Mouse (Mus musculus): ENCODE results near the gene Pet100. TPM values are rescaled to one million over a fixed set of nuclear protein-coding genes. Genes with fewer than 3 reads are reported as not detected.

Pet100 gene
- polyA plus RNA-seq (2012; rRNA removed): 23.7 and 25.8 TPM in 2 replicates

GRCm38 (mm10) chr8:3621199-3621970 lies at the start of gene Pet100, which contains the start of gene Xab2:
TSS of gene Pet100 (plus strand) at chr8:3621548.
TSS of gene Xab2 (minus strand) at chr8:3621316.

GRCm38 (mm10) chr8:3586993-3587390 lies 34.4 kb upstream of the Pet100 start, which contains the start of gene Camsap3:
TSS of gene Camsap3 (plus strand) at chr8:3587293.

GRCm38 (mm10) chr8:3625445-3625844 lies 4.1 kb downstream of the Pet100 start, which contains the start of gene Pcp2:
TSS of gene Pcp2 (minus strand) at chr8:3625545.

GRCm38 (mm10) chr8:3630647-3631477 lies 9.5 kb downstream of the Pet100 start, which contains the start of gene Stxbp2:
TSS of gene Stxbp2 (plus strand) at chr8:3630955.

GRCm38 (mm10) chr8:3655526-3655925 lies 34.2 kb downstream of the Pet100 start, which contains the start of gene Retn:
TSS of gene Retn (plus strand) at chr8:3655770.

GRCm38 (mm10) chr8:3665507-3665906 lies 44.2 kb downstream of the Pet100 start, which contains the start of gene Mcemp1:
TSS of gene Mcemp1 (plus strand) at chr8:3665754.

GRCm38 (mm10) chr8:3671980-3672491 lies 50.7 kb downstream of the Pet100 start, which contains the start of gene Fcor:
TSS of gene Fcor (minus strand) at chr8:3672362.

Other genes with a start within 250 kb of the Pet100 start
- 5.3 and 6.6 TPM in 2 replicates for gene Arhgef18, start 228.5 kb upstream of the Pet100 start, polyA plus RNA-seq (2012; rRNA removed)
- gene Pex11g, start 153.9 kb upstream of the Pet100 start, polyA plus RNA-seq (2012; rRNA removed): 10.3 and 11.4 TPM in 2 replicates
- gene Tex45, start 150.7 kb upstream of the Pet100 start, polyA plus RNA-seq (2012; rRNA removed): not detected in 2 replicates
- 8.1 and 9.2 TPM in 2 replicates for gene Zfp358, start 128.4 kb upstream of the Pet100 start, polyA plus RNA-seq (2012; rRNA removed)
- 33.2 and 36.6 TPM in 2 replicates for gene Mcoln1, start 121.1 kb upstream of the Pet100 start, polyA plus RNA-seq (2012; rRNA removed)
- gene Pnpla6, start 106.2 kb upstream of the Pet100 start, polyA plus RNA-seq (2012; rRNA removed): 9.6 and 10.9 TPM in 2 replicates
- 7.4 and 9.2 TPM in 2 replicates for gene C330021F23Rik, start 53.6 kb upstream of the Pet100 start, polyA plus RNA-seq (2012; rRNA removed)
- 7.4 and 9.1 TPM in 2 replicates for gene Camsap3, start 34.3 kb upstream of the Pet100 start, polyA plus RNA-seq (2012; rRNA removed)
- 20.2 and 22.1 TPM in 2 replicates for gene Xab2, start 232 bp upstream of the Pet100 start, polyA plus RNA-seq (2012; rRNA removed)
- gene Pcp2, start 4.0 kb downstream of the Pet100 start, polyA plus RNA-seq (2012; rRNA removed): not detected in 2 replicates
- gene Stxbp2, start 9.4 kb downstream of the Pet100 start, polyA plus RNA-seq (2012; rRNA removed): 78.9 and 92.8 TPM in 2 replicates
- gene Retn, start 34.2 kb downstream of the Pet100 start, polyA plus RNA-seq (2012; rRNA removed): 0.06 TPM in 1 of 2 replicates, not detected in the other
- 12.0 and 17.8 TPM in 2 replicates for gene Mcemp1, start 44.2 kb downstream of the Pet100 start, polyA plus RNA-seq (2012; rRNA removed)
- gene Fcor, start 50.8 kb downstream of the Pet100 start, polyA plus RNA-seq (2012; rRNA removed): 2.7 and 5.0 TPM in 2 replicates
- 15.3 and 16.1 TPM in 2 replicates for gene Trappc5, start 54.8 kb downstream of the Pet100 start, polyA plus RNA-seq (2012; rRNA removed)
- gene Fcer2a, start 72.6 kb downstream of the Pet100 start, polyA plus RNA-seq (2012; rRNA removed): 0.01 and 0.02 TPM in 2 replicates
- gene Clec4g, start 99.1 kb downstream of the Pet100 start, polyA plus RNA-seq (2012; rRNA removed): 19.1 and 23.2 TPM in 2 replicates
- 0.09 and 0.14 TPM in 2 replicates for gene Cd209a, start 127.4 kb downstream of the Pet100 start, polyA plus RNA-seq (2012; rRNA removed)
- not detected in 2 replicates for gene Cd209e, start 232.8 kb downstream of the Pet100 start, polyA plus RNA-seq (2012; rRNA removed)

Measured in liver, embryonic 18 days (tissue).